Mouse (Mus musculus): Measurements from ENCODE around the gene Psmd13. TPM values are rescaled to one million over a fixed set of nuclear protein-coding genes. Genes with fewer than 3 reads are reported as not detected.

The Psmd13 gene
- polyA plus RNA-seq, 1 experiment from 2014 or later = 136 TPM

- 91% methylated on average over 18 of the region's 18 CpGs for WGBS
- ATAC-seq (ENCODE audit: insufficient number of reproducible peaks, insufficient read depth, low FRiP score, low read depth) = no peak
- Histone ChIP-seq H3K27me3 (ENCODE audit: control insufficient read depth, insufficient read depth, low read length) (no peaks in the 10 kb centered on the region), H3K4me1 (ENCODE audit: control insufficient read depth, insufficient read depth, low read length) (peaks cover 13% of the 10 kb centered on the region), H3K4me3 (ENCODE audit: low read depth, low read length) (no peak overlapping the region), H3K9ac (replicated peaks; ENCODE audit: low read depth, low read length) (no peak overlapping the region), H3K27ac (ENCODE audit: low read length) (no peak overlapping the region), H3K9me3 (ENCODE audit: control insufficient read depth, low read depth, low read length) (no peaks in the 10 kb centered on the region), H3K4me2 (replicated peaks; ENCODE audit: low read depth, low read length) (no peak overlapping the region), H3K36me3 (ENCODE audit: control insufficient read depth, insufficient read depth, low read length) (peaks cover 36% of the 10 kb centered on the region)
Measured at GRCm38 (mm10) chr7:140854483-140854882, 27.3 kb upstream of the Psmd13 start.

- Histone ChIP-seq H3K27ac (ENCODE audit: low read length) (no peak overlapping the region), H3K27me3 (ENCODE audit: control insufficient read depth, insufficient read depth, low read length) (no peaks in the 10 kb centered on the region), H3K9ac (replicated peaks; ENCODE audit: low read depth, low read length) (peak overlapping the region; percentile 88), H3K4me2 (replicated peaks; ENCODE audit: low read depth, low read length) (peak overlapping the region; percentile 99), H3K4me1 (ENCODE audit: control insufficient read depth, insufficient read depth, low read length) (peaks cover 13% of the 10 kb centered on the region), H3K4me3 (ENCODE audit: low read depth, low read length) (peak overlapping the region; percentile 87), H3K9me3 (ENCODE audit: control insufficient read depth, low read depth, low read length) (no peaks in the 10 kb centered on the region), H3K36me3 (ENCODE audit: control insufficient read depth, insufficient read depth, low read length) (peaks cover 40% of the 10 kb centered on the region)
- no peak for ATAC-seq (ENCODE audit: insufficient number of reproducible peaks, insufficient read depth, low FRiP score, low read depth)
- 72% methylated on average over 9 of the region's 9 CpGs for WGBS
Measured at GRCm38 (mm10) chr7:140855181-140855580, 26.6 kb upstream of the Psmd13 start.

GRCm38 (mm10) chr7:140855860-140856784, 25.6 kb upstream of the Psmd13 start, which contains the start of gene Gm45785:
Gm45785 (minus strand) TSS chr7:140856331.
- Histone ChIP-seq H3K36me3 (ENCODE audit: control insufficient read depth, insufficient read depth, low read length) (peaks cover 48% of the 10 kb centered on the region), H3K27me3 (ENCODE audit: control insufficient read depth, insufficient read depth, low read length) (no peaks in the 10 kb centered on the region), H3K4me1 (ENCODE audit: control insufficient read depth, insufficient read depth, low read length) (peaks cover 13% of the 10 kb centered on the region), H3K27ac (ENCODE audit: low read length) (peak within 1 kb of the TSS; percentile 94), H3K9me3 (ENCODE audit: control insufficient read depth, low read depth, low read length) (no peaks in the 10 kb centered on the region), H3K4me3 (ENCODE audit: low read depth, low read length) (peak within 1 kb of the TSS; percentile 87), H3K9ac (replicated peaks; ENCODE audit: low read depth, low read length) (peak within 1 kb of the TSS; percentile 88), H3K4me2 (replicated peaks; ENCODE audit: low read depth, low read length) (peak within 1 kb of the TSS; percentile 99)
- 1% methylated on average over 51 of the region's 51 CpGs for WGBS
- peak; percentile 87 for ATAC-seq (ENCODE audit: insufficient number of reproducible peaks, insufficient read depth, low FRiP score, low read depth)

GRCm38 (mm10) chr7:140856785-140857549, 24.8 kb upstream of the Psmd13 start, which contains the start of gene Ric8a:
Ric8a (plus strand) TSS chr7:140856957.
- Histone ChIP-seq H3K4me2 (replicated peaks; ENCODE audit: low read depth, low read length) (peak within 1 kb of the TSS; percentile 99), H3K27ac (ENCODE audit: low read length) (peak within 1 kb of the TSS; percentile 94), H3K9ac (replicated peaks; ENCODE audit: low read depth, low read length) (peak within 1 kb of the TSS; percentile 88), H3K36me3 (ENCODE audit: control insufficient read depth, insufficient read depth, low read length) (peaks cover 50% of the 10 kb centered on the region), H3K4me1 (ENCODE audit: control insufficient read depth, insufficient read depth, low read length) (peaks cover 13% of the 10 kb centered on the region), H3K4me3 (ENCODE audit: low read depth, low read length) (peak within 1 kb of the TSS; percentile 87), H3K27me3 (ENCODE audit: control insufficient read depth, insufficient read depth, low read length) (no peaks in the 10 kb centered on the region), H3K9me3 (ENCODE audit: control insufficient read depth, low read depth, low read length) (no peaks in the 10 kb centered on the region)
- peak; percentile 79 for ATAC-seq (ENCODE audit: insufficient number of reproducible peaks, insufficient read depth, low FRiP score, low read depth)
- under 1% methylated on average over 50 of the region's 50 CpGs for WGBS

- Histone ChIP-seq H3K27ac (ENCODE audit: low read length) (peak within 1 kb of the TSS; percentile 94), H3K4me3 (ENCODE audit: low read depth, low read length) (peak within 1 kb of the TSS; percentile 87), H3K36me3 (ENCODE audit: control insufficient read depth, insufficient read depth, low read length) (peaks cover 56% of the 10 kb centered on the region), H3K9ac (replicated peaks; ENCODE audit: low read depth, low read length) (peak within 1 kb of the TSS; percentile 88), H3K4me1 (ENCODE audit: control insufficient read depth, insufficient read depth, low read length) (peaks cover 13% of the 10 kb centered on the region), H3K4me2 (replicated peaks; ENCODE audit: low read depth, low read length) (peak within 1 kb of the TSS; percentile 99), H3K27me3 (ENCODE audit: control insufficient read depth, insufficient read depth, low read length) (no peaks in the 10 kb centered on the region), H3K9me3 (ENCODE audit: control insufficient read depth, low read depth, low read length) (no peaks in the 10 kb centered on the region)
- ATAC-seq (ENCODE audit: insufficient number of reproducible peaks, insufficient read depth, low FRiP score, low read depth) = peak; percentile 30
- WGBS = 36% methylated on average over 40 of the region's 40 CpGs
Measured at GRCm38 (mm10) chr7:140857550-140858505, 23.9 kb upstream of the Psmd13 start, which contains the start of gene Bet1l. Bet1l (minus strand) TSS chr7:140857577.

- H3K4me2 ChIP-seq (replicated peaks; ENCODE audit: low read depth, low read length) = peak overlapping the region; percentile 99; the same call in 1 of the 2 replicates
- no peak for ATAC-seq (ENCODE audit: insufficient number of reproducible peaks, insufficient read depth, low FRiP score, low read depth)
- peaks cover 58% of the 10 kb centered on the region for H3K36me3 ChIP-seq (ENCODE audit: control insufficient read depth, insufficient read depth, low read length)
- H3K9ac ChIP-seq (replicated peaks; ENCODE audit: low read depth, low read length) = 0 out of 2 replicates have a peak overlapping the region, but pooled peaks have one; percentile 88
- no peaks in the 10 kb centered on the region for H3K9me3 ChIP-seq (ENCODE audit: control insufficient read depth, low read depth, low read length)
- H3K27ac ChIP-seq (ENCODE audit: low read length) = no peak overlapping the region
- H3K4me1 ChIP-seq (ENCODE audit: control insufficient read depth, insufficient read depth, low read length) = peaks cover 13% of the 10 kb centered on the region
- no peak overlapping the region; the same call in 1 of the 2 replicates for H3K4me3 ChIP-seq (ENCODE audit: low read depth, low read length)
- no peaks in the 10 kb centered on the region for H3K27me3 ChIP-seq (ENCODE audit: control insufficient read depth, insufficient read depth, low read length)
- 94% methylated on average over 8 of the region's 8 CpGs for WGBS
Measured at GRCm38 (mm10) chr7:140858746-140859145, 23.0 kb upstream of the Psmd13 start.

- Histone ChIP-seq H3K27ac (ENCODE audit: low read length) (no peak overlapping the region), H3K9ac (replicated peaks; ENCODE audit: low read depth, low read length) (no peak overlapping the region), H3K9me3 (ENCODE audit: control insufficient read depth, low read depth, low read length) (no peaks in the 10 kb centered on the region), H3K36me3 (ENCODE audit: control insufficient read depth, insufficient read depth, low read length) (peaks cover 53% of the 10 kb centered on the region), H3K4me2 (replicated peaks; ENCODE audit: low read depth, low read length) (no peak overlapping the region), H3K4me1 (ENCODE audit: control insufficient read depth, insufficient read depth, low read length) (peaks cover 12% of the 10 kb centered on the region), H3K4me3 (ENCODE audit: low read depth, low read length) (no peak overlapping the region), H3K27me3 (ENCODE audit: control insufficient read depth, insufficient read depth, low read length) (no peaks in the 10 kb centered on the region)
- ATAC-seq (ENCODE audit: insufficient number of reproducible peaks, insufficient read depth, low FRiP score, low read depth) = no peak
- 74% methylated on average over 6 of the region's 6 CpGs for WGBS
Measured at GRCm38 (mm10) chr7:140859997-140860396, 21.8 kb upstream of the Psmd13 start.
